Comparison of ENCODE assay signal across 8 mouse cellular contexts in genomic region chr3:88509692-88510420, GRCm38 (mm10). TPM values are rescaled to one million over a fixed set of nuclear protein-coding genes. Genes with fewer than 3 reads are reported as not detected.
DNase-seq lines count a peak whose midpoint lies in the region; ATAC-seq and TF ChIP-seq lines count a peak whose summit lies in the region.

Gene Lmna, minus strand, starts transcription at chr3:88509956.

- H3K27ac ChIP-seq in lung, embryonic 14.5 days (ENCODE audit: low read depth): peak within 1 kb of the TSS; percentile 82

- peak; percentile 52 for TF ChIP-seq CTCF in lung, embryonic 14.5 days (IDR thresholded peaks at IDR 0.05; ENCODE audit: low read depth)

- peak within 1 kb of the TSS; percentile 32 for H3K4me3 ChIP-seq in lung, embryonic 14.5 days (ENCODE audit: low read depth, low read length)

- peak within 1 kb of the TSS; percentile 40 for H3K9ac ChIP-seq in lung, embryonic 14.5 days

- H3K27me3 ChIP-seq in lung, embryonic 14.5 days (ENCODE audit: insufficient read depth, low read length): no peaks in the 10 kb centered on the region

- WGBS in lung, embryonic 14.5 days: 2% methylated on average over 31 of the region's 31 CpGs

- ATAC-seq in frontal cortex, adult (ENCODE audit: low TSS enrichment): peak; percentile 90
- ATAC-seq in hematopoietic stem cell, adult 5-6 weeks (replicated peaks in 1 of 2; ENCODE audit: insufficient read depth in 1 of 2, low FRiP score in 2 of 2, low TSS enrichment in 1 of 2, low read depth in 1 of 2, poor library complexity in 2 of 2, severe bottlenecking in 2 of 2): peak; percentile 90 to 94
- peak; percentile 98 for ATAC-seq in lung, embryonic 14.5 days (ENCODE audit: insufficient read depth)
- ATAC-seq in neutrophil, adult 5-6 weeks (ENCODE audit: extremely low read depth, insufficient number of reproducible peaks, low FRiP score, poor library complexity, severe bottlenecking): peak; percentile 89

- H3K4me1 ChIP-seq in lung, embryonic 14.5 days (ENCODE audit: insufficient read depth): peaks cover 24% of the 10 kb centered on the region

- H3K4me2 ChIP-seq in lung, embryonic 14.5 days: peak within 1 kb of the TSS; percentile 63

- no peaks in the 10 kb centered on the region for H3K36me3 ChIP-seq in lung, embryonic 14.5 days (ENCODE audit: insufficient read depth)

- DNase-seq in MEL-GATA-1-ER (ENCODE audit: extremely low read depth, low read depth): peak; percentile 96
- DNase-seq in cerebellum, adult 9-10 months: peak; percentile 92
- DNase-seq in layer of hippocampus, adult 8-10 months (ENCODE audit: low spot score in 2 of 2): peak; percentile 91 to 92
- peak; percentile 94 for DNase-seq in lung, embryonic 14.5 days
- DNase-seq in thymus, adult 18-20 months: peak; percentile 89 to 97

- H3K9me3 ChIP-seq in lung, embryonic 14.5 days (ENCODE audit: low read depth, low read length): no peaks in the 10 kb centered on the region

RNA-seq across cellular contexts. Expression of gene Lmna, which starts in this region (rescaled TPM):
- total RNA-seq in hematopoietic stem cell, adult 5-6 weeks (2017): 7.1 and 21.5 TPM in 2 replicates
- 10 to 100 TPM; 38.0 to 45.6 (median 40.2) TPM for total RNA-seq in layer of hippocampus, adult 8-10 months (2022)
- 70.0 TPM in 2 replicates for polyA plus RNA-seq in lung, embryonic 14.5 days (2014; fragmentation: Nextera tagmentation; extraction: Ambion mirVana)
- 8.1 and 9.4 TPM in 2 replicates for total RNA-seq in neutrophil, adult 5-6 weeks (2017)

Comparison
In these comparisons a context has a peak if more than half of its experiments do, and no peak if none do; other contexts are left out.
1. Peak in every context shown above with its lines: DNase-seq, ATAC-seq, H3K4me3 ChIP-seq and H3K27ac ChIP-seq.